Mouse (Mus musculus) G1E (cell line): ENCODE measurements at regions not wholly inside any gene's neighbourhood (a gene's known extent, or its start where the extent isn't known, plus 50 kb on each side); places are given as distances from the start of the nearest gene placed in this dataset.

Experiments used
- CTCF ChIP-seq: IDR thresholded peaks from 2 replicates; pipeline ENCODE4 v1.5.1; 2012; ENCODE audit warnings: low read depth, low read length, inconsistent platforms, mixed read lengths
- GATA1 ChIP-seq: IDR thresholded peaks from 2 replicates; pipeline ENCODE4 v1.6.1; 2012; ENCODE audit warnings: borderline replicate concordance, low read length, inconsistent platforms, mixed read lengths
- TAL1 ChIP-seq: conservative IDR thresholded peaks from 2 replicates; pipeline ENCODE4 v1.6.1; 2012; ENCODE audit warnings: low read depth, low read length, inconsistent platforms, mixed read lengths

GRCm38 (mm10) chr5:133124223-133124622 lies 581.1 kb upstream of the Auts2 start:
- TF ChIP-seq CTCF (no peak), GATA1 (no peak), TAL1 (no peak)
